Mouse (Mus musculus) midbrain, embryonic 14.5 days (tissue): Measurements from ENCODE around the gene Jmjd1c. TPM values are rescaled to one million over a fixed set of nuclear protein-coding genes. Genes with fewer than 3 reads are reported as not detected.
A peak's percentile ranks its signal among the peaks of the same experiment; 100 is the strongest.

ENCODE experiments used
- ATAC-seq: fragments of 200-750 bp; cut with Nextera tagmentation; 2 replicates; pipeline ENCODE4 v1.8.0; 2017; ENCODE audit warnings: moderate number of reproducible peaks, moderate library complexity; ENCODE audit not compliant: low FRiP score, low TSS enrichment
- DNase-seq: peaks from one replicate; pipeline ENCODE4 v3.0.0-alpha.2; 2015
- H3K27ac ChIP-seq: fragments of 300-500 bp; sonication (generic); replicated peaks from 2 replicates; pipeline ENCODE4 v1.5.1; 2014; ENCODE audit warnings: mild to moderate bottlenecking, low read depth, low read length, moderate library complexity
- H3K27me3 ChIP-seq: fragments of 300-500 bp; sonication (generic); 2 replicates; pipeline ENCODE4 v1.6.1; 2014; ENCODE audit warnings: low read length, control low read depth, mixed read lengths; ENCODE audit not compliant: control insufficient read depth, insufficient read depth
- H3K36me3 ChIP-seq: fragments of 300-500 bp; sonication (generic); 2 replicates; pipeline ENCODE4 v1.6.1; 2014; ENCODE audit warnings: low read length, control low read depth; ENCODE audit not compliant: control insufficient read depth, insufficient read depth
- H3K4me1 ChIP-seq: fragments of 300-500 bp; sonication (generic); 2 replicates; pipeline ENCODE4 v1.6.1; 2014; ENCODE audit warnings: mild to moderate bottlenecking, antibody characterized with exemption, low read length, control low read depth; ENCODE audit not compliant: control insufficient read depth, insufficient read depth
- H3K4me2 ChIP-seq: fragments of 300-500 bp; sonication (generic); 2 replicates; pipeline ENCODE4 v1.6.1; 2014; ENCODE audit warnings: mild to moderate bottlenecking, low read length, moderate library complexity
- H3K4me3 ChIP-seq: fragments of 300-500 bp; sonication (generic); replicated peaks from 2 replicates; pipeline ENCODE4 v1.5.1; 2014; ENCODE audit warnings: low read depth, low read length
- H3K9ac ChIP-seq: fragments of 300-500 bp; sonication (generic); replicated peaks from 2 replicates; pipeline ENCODE4 v1.6.1; 2014; ENCODE audit warnings: mild to moderate bottlenecking, low read length, moderate library complexity
- H3K9me3 ChIP-seq: fragments of 300-500 bp; sonication (generic); 2 replicates; pipeline ENCODE4 v1.6.1; 2016; ENCODE audit warnings: low read length, control low read depth, mixed read lengths; ENCODE audit not compliant: control insufficient read depth
- WGBS: fragments of 180-500 bp; shearing (Covaris S2); extraction: QIAGEN DNeasy Blood & Tissue Kit; methylation state at CpG from one replicate; pipeline ENCODE4 v1.1.7; 2014; 5-methylcytosine and 5-hydroxymethylcytosine counted together
- polyA plus RNA-seq: library from polyadenylated mRNA; unstranded; fragments of >200 nt; fragmentation: Nextera tagmentation; extraction: Ambion mirVana; gene quantifications from 2 replicates; pipeline ENCODE4 v1.2.1, GENCODE M21; 2014

Gene Jmjd1c
- polyA plus RNA-seq, 1 experiment from 2014 or later, result 54.4 TPM

- Histone ChIP-seq H3K4me1 (peaks cover 20% of the 10 kb centered on the region), H3K4me2 (peak overlapping the region; percentile 16; the same call in 1 of the 2 replicates), H3K27ac (no peak overlapping the region), H3K9me3 (no peaks in the 10 kb centered on the region), H3K9ac (no peak overlapping the region), H3K4me3 (no peak overlapping the region), H3K27me3 (no peaks in the 10 kb centered on the region), H3K36me3 (0 out of 2 replicates have a peak, but pooled peaks cover 4% of the 10 kb centered on the region)
- no peak for DNase-seq
- no peak for ATAC-seq
These were observed 93.1 kb downstream of the Jmjd1c start for GRCm38 (mm10) chr10:67189057-67189456.

GRCm38 (mm10) chr10:67190261-67190660 is 94.3 kb downstream of the Jmjd1c start:
- no peak overlapping the region for H3K4me3 ChIP-seq
- H3K9ac ChIP-seq, result no peak overlapping the region
- peaks cover 20% of the 10 kb centered on the region for H3K4me1 ChIP-seq
- no peak overlapping the region for H3K4me2 ChIP-seq
- WGBS, result 94% methylated on average over 1 of the region's 1 CpGs
- H3K27me3 ChIP-seq, result no peaks in the 10 kb centered on the region
- H3K9me3 ChIP-seq, result no peaks in the 10 kb centered on the region
- ATAC-seq (no peak), DNase-seq (no peak)
- 0 out of 2 replicates have a peak, but pooled peaks cover 4% of the 10 kb centered on the region for H3K36me3 ChIP-seq
- no peak overlapping the region for H3K27ac ChIP-seq

GRCm38 (mm10) chr10:67192366-67192765 is 96.4 kb downstream of the Jmjd1c start:
- Histone ChIP-seq H3K9me3 (no peaks in the 10 kb centered on the region), H3K4me2 (no peak overlapping the region), H3K4me3 (no peak overlapping the region), H3K27me3 (no peaks in the 10 kb centered on the region), H3K9ac (no peak overlapping the region), H3K4me1 (peaks cover 13% of the 10 kb centered on the region), H3K36me3 (0 out of 2 replicates have a peak, but pooled peaks cover 4% of the 10 kb centered on the region), H3K27ac (no peak overlapping the region)
- ATAC-seq (no peak), DNase-seq (no peak)
- WGBS, result 93% methylated on average over 3 of the region's 3 CpGs

GRCm38 (mm10) chr10:67193003-67193652 is 97.2 kb downstream of the Jmjd1c start:
- DNase-seq (peak; percentile 22), ATAC-seq (no peak)
- Histone ChIP-seq H3K4me3 (no peak overlapping the region), H3K27ac (0 out of 2 replicates have a peak overlapping the region, but pooled peaks have one; percentile 20), H3K4me2 (no peak overlapping the region), H3K27me3 (no peaks in the 10 kb centered on the region), H3K9me3 (no peaks in the 10 kb centered on the region), H3K9ac (no peak overlapping the region), H3K36me3 (0 out of 2 replicates have a peak, but pooled peaks cover 4% of the 10 kb centered on the region), H3K4me1 (peaks cover 7% of the 10 kb centered on the region)
- WGBS, result 69% methylated on average over 3 of the region's 3 CpGs

DNA sequence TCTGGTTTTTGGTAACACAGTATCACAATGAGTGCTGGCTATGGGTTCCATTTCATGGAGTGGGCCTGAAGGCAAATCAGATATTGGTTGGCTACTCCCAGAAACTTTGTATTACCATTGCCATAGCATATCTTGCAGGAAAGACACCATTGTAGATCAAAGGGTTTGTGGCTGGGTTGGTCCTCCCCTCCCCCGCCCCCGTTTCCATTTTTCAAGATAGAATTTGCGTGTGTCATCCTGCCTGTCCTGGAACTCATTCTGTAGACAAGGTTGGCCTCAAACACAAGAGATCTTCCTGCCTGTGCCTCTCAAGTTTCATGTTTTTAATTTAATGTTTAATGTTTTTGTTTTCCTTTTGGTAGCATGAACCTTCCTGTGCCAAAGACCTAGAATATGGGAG is 98.1 kb downstream of the Jmjd1c start:
- H3K4me3 ChIP-seq, result no peak overlapping the region
- no peak for ATAC-seq
- H3K4me1 ChIP-seq, result peaks cover 2% of the 10 kb centered on the region
- no peaks in the 10 kb centered on the region for H3K27me3 ChIP-seq
- 0 out of 2 replicates have a peak, but pooled peaks cover 4% of the 10 kb centered on the region for H3K36me3 ChIP-seq
- no peak for DNase-seq
- H3K27ac ChIP-seq, result no peak overlapping the region
- no peak overlapping the region for H3K4me2 ChIP-seq
- 100% methylated on average over 3 of the region's 3 CpGs for WGBS
- H3K9ac ChIP-seq, result no peak overlapping the region
- H3K9me3 ChIP-seq, result no peaks in the 10 kb centered on the region

DNA sequence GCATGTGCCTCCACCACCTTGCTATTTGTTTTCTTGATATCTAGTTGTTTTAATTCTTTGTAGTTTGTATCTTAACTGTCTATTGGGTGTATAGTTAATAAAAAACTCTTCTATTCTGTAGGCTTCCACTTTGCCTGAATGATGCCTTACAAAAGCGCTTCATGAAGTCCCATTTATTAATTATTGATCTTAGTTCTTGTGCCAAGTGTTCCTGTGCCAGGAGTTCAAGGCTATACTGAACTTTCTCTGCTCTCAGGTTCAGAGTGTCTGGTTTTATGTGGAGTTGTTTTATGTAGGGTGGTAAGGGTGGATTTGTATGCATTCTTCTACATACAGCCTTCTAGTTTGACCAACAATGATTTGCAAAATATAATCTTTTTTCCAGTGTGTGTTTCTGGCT is 99.7 kb downstream of the Jmjd1c start:
- ATAC-seq, result no peak
- Histone ChIP-seq H3K9ac (no peak overlapping the region), H3K4me2 (no peak overlapping the region), H3K9me3 (no peaks in the 10 kb centered on the region), H3K27me3 (no peaks in the 10 kb centered on the region), H3K27ac (no peak overlapping the region), H3K4me3 (no peak overlapping the region), H3K4me1 (peaks cover 3% of the 10 kb centered on the region; the same call in 1 of the 2 replicates), H3K36me3 (0 out of 2 replicates have a peak, but pooled peaks cover 4% of the 10 kb centered on the region)
- 95% methylated on average over 1 of the region's 1 CpGs for WGBS
- DNase-seq, result no peak

- Histone ChIP-seq H3K9me3 (no peaks in the 10 kb centered on the region), H3K4me2 (no peak overlapping the region), H3K27ac (no peak overlapping the region), H3K36me3 (0 out of 2 replicates have a peak, but pooled peaks cover 4% of the 10 kb centered on the region), H3K4me3 (no peak overlapping the region), H3K9ac (no peak overlapping the region), H3K4me1 (peaks cover 8% of the 10 kb centered on the region), H3K27me3 (no peaks in the 10 kb centered on the region)
- DNase-seq, result no peak
- ATAC-seq, result no peak
- WGBS, result 89% methylated on average over 4 of the region's 4 CpGs
These were observed 101.3 kb downstream of the Jmjd1c start for GRCm38 (mm10) chr10:67197186-67197585.

GRCm38 (mm10) chr10:67197829-67198228 is 101.9 kb downstream of the Jmjd1c start:
- no peaks in the 10 kb centered on the region for H3K27me3 ChIP-seq
- no peak overlapping the region for H3K4me2 ChIP-seq
- H3K9me3 ChIP-seq, result no peaks in the 10 kb centered on the region
- no peak overlapping the region for H3K9ac ChIP-seq
- no peak overlapping the region for H3K4me3 ChIP-seq
- DNase-seq (no peak), ATAC-seq (no peak)
- no peak overlapping the region for H3K27ac ChIP-seq
- WGBS, result 85% methylated on average over 2 of the region's 2 CpGs
- peaks cover 8% of the 10 kb centered on the region for H3K4me1 ChIP-seq
- H3K36me3 ChIP-seq, result no peaks in the 10 kb centered on the region

GRCm38 (mm10) chr10:67201769-67202168 is 105.8 kb downstream of the Jmjd1c start:
- no peak overlapping the region for H3K27ac ChIP-seq
- no peaks in the 10 kb centered on the region for H3K36me3 ChIP-seq
- H3K9ac ChIP-seq, result no peak overlapping the region
- H3K27me3 ChIP-seq, result no peaks in the 10 kb centered on the region
- H3K4me3 ChIP-seq, result no peak overlapping the region
- ATAC-seq (no peak), DNase-seq (no peak)
- H3K9me3 ChIP-seq, result no peaks in the 10 kb centered on the region
- H3K4me2 ChIP-seq, result no peak overlapping the region
- peaks cover 8% of the 10 kb centered on the region for H3K4me1 ChIP-seq
